Mouse (Mus musculus) embryonic fibroblast, embryonic 13.5 days (primary cell): ENCODE measurements at regions not wholly inside any gene's neighbourhood (a gene's known extent, or its start where the extent isn't known, plus 50 kb on each side); places are given as distances from the start of the nearest gene placed in this dataset.
A peak's percentile ranks its signal among the peaks of the same experiment; 100 is the strongest.

Experiments
- H3K27ac ChIP-seq: 2 replicates; pipeline ENCODE4 v1.5.1; 2012; ENCODE audit warnings: low read length, control low read depth, inconsistent platforms; ENCODE audit not compliant: insufficient read depth
- H3K4me1 ChIP-seq: 2 replicates; pipeline ENCODE4 v1.6.1; 2011; ENCODE audit warnings: low read length; ENCODE audit not compliant: control insufficient read depth, insufficient read depth
- H3K4me3 ChIP-seq: 2 replicates; pipeline ENCODE4 v1.5.1; 2011; ENCODE audit warnings: mild to moderate bottlenecking, control low read depth, low read length; ENCODE audit not compliant: insufficient read depth
- CTCF ChIP-seq: IDR thresholded peaks from 2 replicates; pipeline ENCODE4 v1.5.1; 2011; ENCODE audit warnings: mild to moderate bottlenecking, control low read depth, low read length, moderate library complexity, borderline replicate concordance; ENCODE audit not compliant: insufficient read depth
- POLR2A ChIP-seq: IDR thresholded peaks from 2 replicates; pipeline ENCODE4 v1.6.1; 2011; ENCODE audit warnings: low read depth, mild to moderate bottlenecking, control low read depth, low read length, moderate library complexity

DNA sequence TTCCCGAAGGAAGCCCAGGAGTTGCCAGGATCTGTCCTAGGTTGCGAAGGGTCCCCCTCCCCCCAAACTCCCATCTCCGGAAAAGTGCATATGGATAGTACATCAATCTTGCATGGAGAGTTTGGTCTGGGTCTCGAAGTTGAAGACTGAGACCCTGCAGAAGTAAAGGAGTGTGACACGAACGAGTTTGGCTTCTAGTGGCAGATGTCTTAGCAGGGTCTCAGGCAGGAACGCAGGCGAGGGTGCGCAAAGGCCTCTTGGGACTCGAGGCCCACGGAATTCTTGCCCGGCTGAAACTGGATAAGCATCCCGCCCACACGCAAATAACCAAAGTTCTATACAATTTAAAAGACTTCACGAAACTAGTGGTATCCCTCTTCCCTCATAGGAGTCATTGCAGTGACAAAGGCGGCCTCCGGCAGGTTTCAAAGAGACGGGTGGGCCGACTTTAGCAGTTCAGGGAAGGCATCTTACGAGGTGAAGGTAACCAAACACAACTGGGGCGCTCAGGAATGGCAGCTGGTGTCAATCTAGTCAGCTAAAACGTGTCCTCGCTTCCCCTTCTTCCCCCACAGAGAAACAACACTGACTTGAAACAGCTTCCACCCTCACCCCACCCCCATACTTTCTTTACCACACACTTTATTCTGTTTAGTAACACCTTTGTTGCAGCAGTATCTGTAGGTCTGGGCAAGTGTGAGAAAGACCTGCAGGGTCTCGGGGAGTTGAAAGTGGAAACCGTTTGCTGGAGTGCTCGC, 77.4 kb downstream of the Kcnrg start:
- H3K4me3 ChIP-seq: peak overlapping the region; percentile 2; the same call in 1 of the 2 replicates
- peak overlapping the region; percentile 70; the same call in 1 of the 2 replicates for H3K27ac ChIP-seq
- TF ChIP-seq CTCF (no peak), POLR2A (no peak)
- H3K4me1 ChIP-seq: peaks cover 4% of the 10 kb centered on the region; the same call in 1 of the 2 replicates

DNA sequence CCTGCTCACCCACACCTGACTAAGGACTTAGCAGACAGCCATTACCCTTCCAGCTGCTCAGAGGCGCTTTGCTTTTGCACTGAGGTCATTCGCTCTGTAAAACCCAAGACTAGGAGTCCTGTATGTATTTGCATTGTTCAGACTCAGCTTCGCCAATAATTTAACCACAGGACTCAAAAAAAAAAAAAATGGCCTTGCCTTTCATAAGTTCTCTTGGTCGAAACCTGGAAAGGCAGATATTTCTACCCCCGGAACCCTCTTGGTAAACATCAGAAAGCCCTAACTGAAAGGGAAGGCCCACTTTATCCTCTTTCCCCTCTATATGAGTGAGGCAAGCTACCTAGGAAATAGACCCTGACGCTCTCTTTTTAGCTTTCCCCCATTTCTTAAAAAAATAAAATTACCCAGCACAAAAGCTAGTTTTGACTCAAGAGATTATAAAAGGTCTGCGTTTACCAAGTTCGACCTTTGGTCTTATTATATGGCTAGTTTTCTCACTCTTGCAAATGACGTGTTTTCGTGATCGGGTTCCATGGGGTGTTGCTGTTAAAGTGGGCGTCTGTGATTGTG, 78.1 kb downstream of the Kcnrg start:
- Histone ChIP-seq H3K27ac (no peak overlapping the region), H3K4me1 (peaks cover 4% of the 10 kb centered on the region; the same call in 1 of the 2 replicates), H3K4me3 (no peak overlapping the region)
- TF ChIP-seq POLR2A (no peak), CTCF (no peak)

DNA sequence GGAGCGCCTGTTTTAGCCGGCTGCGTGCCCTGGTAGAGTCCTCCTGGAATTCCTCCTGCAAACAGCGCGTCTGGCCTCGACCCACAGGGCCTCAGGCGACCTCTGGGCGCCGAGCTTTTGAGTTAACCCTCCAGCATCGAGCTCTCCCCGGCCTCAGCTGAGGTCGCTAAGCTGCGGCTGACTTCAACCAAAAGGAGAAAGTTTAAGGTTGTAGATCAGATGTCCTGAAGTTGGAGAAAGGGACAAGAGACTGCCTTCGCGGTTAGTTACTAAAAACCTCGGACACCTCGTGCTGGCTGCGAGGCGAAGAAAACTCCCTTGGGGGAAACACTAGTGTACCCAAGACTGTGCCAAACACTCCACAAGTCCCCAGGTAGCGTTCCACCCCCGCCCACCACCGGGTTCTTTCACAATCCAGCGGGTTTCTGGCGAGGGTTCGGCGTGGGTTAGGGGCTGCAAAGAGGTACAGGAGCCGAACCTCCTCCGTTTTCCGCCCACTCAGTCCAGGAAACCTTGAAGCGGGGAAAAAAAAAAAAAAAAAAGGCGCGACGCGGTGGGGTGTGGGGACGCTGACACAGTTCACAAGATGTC, 78.9 kb downstream of the Kcnrg start:
- peaks cover 4% of the 10 kb centered on the region; the same call in 1 of the 2 replicates for H3K4me1 ChIP-seq
- H3K27ac ChIP-seq: no peak overlapping the region; the same call in 1 of the 2 replicates
- no peak overlapping the region for H3K4me3 ChIP-seq
- TF ChIP-seq CTCF: no peak
- no peak for TF ChIP-seq POLR2A

DNA sequence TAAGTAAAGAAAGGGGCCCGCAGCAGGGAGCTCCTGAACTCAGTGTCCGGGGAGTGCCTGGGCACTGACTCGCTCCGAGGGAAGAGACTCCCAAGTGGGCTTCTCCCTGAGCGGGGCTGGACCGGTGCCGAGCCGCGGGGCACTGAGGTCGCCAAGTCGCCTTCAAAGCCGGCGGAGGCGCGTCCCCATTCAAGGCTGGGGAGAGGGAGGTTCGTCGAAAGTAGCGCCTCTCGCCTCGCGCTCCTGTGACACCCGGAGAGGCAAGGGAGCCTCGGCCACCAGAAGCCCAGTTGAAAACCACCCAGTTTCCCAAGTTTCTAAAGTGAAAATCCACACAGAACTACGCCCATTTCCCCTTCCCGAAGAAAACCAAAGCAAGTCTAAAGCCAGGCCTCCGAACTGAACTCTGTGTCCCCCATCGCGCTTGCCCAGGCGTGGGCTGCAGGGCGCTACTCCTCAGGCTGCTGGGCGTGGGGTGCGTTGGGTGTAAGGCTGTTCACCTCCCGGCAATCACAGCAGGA, 79.6 kb downstream of the Kcnrg start:
- TF ChIP-seq CTCF: no peak
- no peak for TF ChIP-seq POLR2A
- H3K4me3 ChIP-seq: peak overlapping the region; percentile 37
- no peak overlapping the region for H3K27ac ChIP-seq
- peaks cover 4% of the 10 kb centered on the region; the same call in 1 of the 2 replicates for H3K4me1 ChIP-seq

DNA sequence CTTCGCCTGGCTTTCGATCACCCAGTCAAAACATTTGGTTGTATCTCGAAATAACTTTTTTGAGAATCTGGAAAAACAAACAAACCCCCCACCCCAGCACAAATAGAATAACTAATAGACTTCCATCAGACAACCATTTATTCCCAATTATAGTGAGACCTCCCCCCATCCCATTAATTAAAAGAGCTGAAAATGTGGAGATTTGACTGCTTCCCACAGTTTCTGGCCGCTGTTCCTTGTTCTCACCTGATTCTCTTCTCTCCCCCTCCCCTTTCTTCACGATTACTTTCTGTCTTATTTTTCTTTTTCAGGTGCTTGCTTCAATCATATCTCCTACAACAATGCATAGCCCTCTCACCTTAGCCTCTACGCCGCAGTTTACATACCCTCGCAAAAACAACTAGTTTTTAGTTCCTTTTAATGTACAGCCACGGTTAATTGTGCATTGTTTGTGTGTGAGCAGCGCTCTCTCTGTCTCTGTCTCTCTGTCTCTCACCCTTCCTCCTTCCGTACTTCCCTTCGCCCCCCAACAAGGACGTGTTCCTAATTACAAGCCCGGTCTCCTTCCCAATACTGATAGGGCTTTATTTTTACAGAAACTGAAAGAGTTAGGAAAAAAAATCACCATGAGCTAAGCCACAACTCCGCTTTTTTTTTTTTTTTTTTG, 80.2 kb downstream of the Kcnrg start:
- TF ChIP-seq POLR2A: no peak
- Histone ChIP-seq H3K27ac (no peak overlapping the region), H3K4me1 (peaks cover 4% of the 10 kb centered on the region; the same call in 1 of the 2 replicates), H3K4me3 (peak overlapping the region; percentile 37)

DNA sequence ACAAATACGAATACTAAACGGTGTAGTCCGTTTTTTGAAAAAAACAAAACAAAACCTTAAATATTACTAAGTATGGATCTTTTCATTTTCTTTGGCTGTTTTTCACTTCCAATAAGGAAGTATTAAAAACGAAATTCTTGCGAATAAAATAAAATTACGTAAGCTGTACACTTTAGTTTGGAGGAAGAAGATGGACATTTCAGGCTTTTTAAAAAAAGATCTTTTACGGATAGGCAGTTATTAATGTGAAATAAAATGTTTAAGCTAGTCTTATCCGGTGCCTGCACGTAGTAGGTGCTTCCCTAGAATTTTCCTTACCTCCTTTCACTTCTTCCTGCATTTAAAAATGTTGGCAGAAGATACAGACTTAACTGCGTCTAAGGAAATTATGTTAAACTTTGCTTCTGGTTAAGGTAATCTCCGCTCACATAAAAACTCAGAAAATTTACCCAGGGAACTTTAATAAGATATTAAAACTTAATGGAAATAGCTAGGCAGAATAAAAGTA, 80.8 kb downstream of the Kcnrg start:
- H3K4me3 ChIP-seq: no peak overlapping the region
- H3K27ac ChIP-seq: no peak overlapping the region
- TF ChIP-seq CTCF: no peak
- H3K4me1 ChIP-seq: peaks cover 4% of the 10 kb centered on the region; the same call in 1 of the 2 replicates

DNA sequence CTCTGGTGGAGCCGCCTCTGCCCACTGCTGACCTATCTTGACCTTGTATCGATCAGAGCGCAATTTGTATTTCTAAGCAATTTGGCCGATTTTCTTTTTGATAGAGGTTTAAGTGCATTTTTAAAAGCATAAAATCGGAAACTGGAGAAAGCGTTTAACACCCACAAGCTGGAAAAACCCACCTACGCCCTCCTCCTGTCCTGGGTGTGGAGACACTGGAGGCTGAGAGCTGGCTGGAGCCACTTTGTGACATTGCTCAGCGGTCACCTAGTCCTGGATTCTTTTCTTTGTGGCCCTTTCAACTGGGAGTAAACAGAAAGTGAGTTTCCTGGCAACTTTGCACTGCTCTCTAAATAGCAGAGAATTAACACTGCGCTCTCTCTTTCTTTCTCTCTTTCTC, 81.4 kb downstream of the Kcnrg start:
- no peak for TF ChIP-seq POLR2A
- no peak for TF ChIP-seq CTCF
- Histone ChIP-seq H3K27ac (no peak overlapping the region), H3K4me1 (peaks cover 4% of the 10 kb centered on the region; the same call in 1 of the 2 replicates), H3K4me3 (no peak overlapping the region)

DNA sequence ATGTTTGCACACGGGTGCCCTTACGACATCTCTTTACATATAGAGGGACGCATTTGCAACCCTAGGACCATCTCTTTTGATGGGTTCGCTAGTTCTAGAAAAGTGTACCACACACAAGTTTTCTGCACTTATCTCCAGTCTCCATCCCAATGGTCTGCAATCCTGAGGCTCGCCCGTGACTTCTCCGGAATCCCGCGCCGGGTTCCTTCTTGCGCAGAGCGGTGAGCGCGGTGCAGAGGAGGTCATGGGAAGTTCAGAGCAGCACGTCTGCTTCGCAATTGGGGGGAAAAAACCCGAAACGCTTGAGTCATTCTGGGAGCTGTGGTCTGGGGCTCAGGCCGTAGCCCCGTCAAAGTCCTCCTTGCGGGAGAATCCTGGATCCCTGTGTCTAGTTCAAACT, 82.0 kb downstream of the Kcnrg start:
- no peak overlapping the region for H3K27ac ChIP-seq
- H3K4me1 ChIP-seq: peaks cover 4% of the 10 kb centered on the region; the same call in 1 of the 2 replicates
- H3K4me3 ChIP-seq: no peak overlapping the region
- TF ChIP-seq CTCF (no peak), POLR2A (no peak)

DNA sequence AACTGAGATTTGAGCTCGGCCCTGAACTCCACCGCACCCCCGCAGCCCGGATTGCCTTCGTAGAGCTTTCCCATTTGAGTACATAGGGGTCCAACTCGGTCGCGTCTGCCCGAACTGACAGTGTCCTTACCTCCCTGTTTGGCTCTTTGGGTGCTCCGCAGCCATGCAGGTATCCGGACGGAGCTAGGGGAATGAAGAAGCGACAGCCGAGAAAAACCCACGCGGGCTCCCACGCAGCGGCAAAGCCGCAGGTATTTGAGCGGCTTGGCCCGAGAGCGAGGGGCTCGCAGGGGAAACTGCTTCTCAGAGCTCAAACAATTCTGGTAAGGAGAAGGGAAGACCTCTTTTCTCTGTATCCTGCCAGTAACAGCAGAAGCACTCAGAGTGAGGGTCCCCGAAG, 82.5 kb downstream of the Kcnrg start:
- peaks cover 4% of the 10 kb centered on the region; the same call in 1 of the 2 replicates for H3K4me1 ChIP-seq
- TF ChIP-seq POLR2A (no peak), CTCF (no peak)
- H3K4me3 ChIP-seq: no peak overlapping the region
- no peak overlapping the region for H3K27ac ChIP-seq
